Mouse (Mus musculus) embryonic fibroblast, embryonic 13.5 days (primary cell): ENCODE data around the gene Slc6a9.

ENCODE experiments used
- CTCF ChIP-seq: IDR thresholded peaks from 2 replicates; pipeline ENCODE4 v1.5.1; 2011; ENCODE audit warnings: mild to moderate bottlenecking, control low read depth, low read length, moderate library complexity, borderline replicate concordance; ENCODE audit not compliant: insufficient read depth
- POLR2A ChIP-seq: IDR thresholded peaks from 2 replicates; pipeline ENCODE4 v1.6.1; 2011; ENCODE audit warnings: low read depth, mild to moderate bottlenecking, control low read depth, low read length, moderate library complexity

GRCm38 (mm10) chr4:117860570-117860969 lies 26.3 kb downstream of the Slc6a9 start:
- no peak for TF ChIP-seq CTCF
- no peak for TF ChIP-seq POLR2A
